Mouse (Mus musculus): Measurements from ENCODE around the gene Pabpn1l. TPM values are rescaled to one million over a fixed set of nuclear protein-coding genes. Genes with fewer than 3 reads are reported as not detected.

Pabpn1l gene
- polyA plus RNA-seq (2014; fragmentation: Nextera tagmentation; extraction: Ambion mirVana) = not detected in 2 replicates

DNA sequence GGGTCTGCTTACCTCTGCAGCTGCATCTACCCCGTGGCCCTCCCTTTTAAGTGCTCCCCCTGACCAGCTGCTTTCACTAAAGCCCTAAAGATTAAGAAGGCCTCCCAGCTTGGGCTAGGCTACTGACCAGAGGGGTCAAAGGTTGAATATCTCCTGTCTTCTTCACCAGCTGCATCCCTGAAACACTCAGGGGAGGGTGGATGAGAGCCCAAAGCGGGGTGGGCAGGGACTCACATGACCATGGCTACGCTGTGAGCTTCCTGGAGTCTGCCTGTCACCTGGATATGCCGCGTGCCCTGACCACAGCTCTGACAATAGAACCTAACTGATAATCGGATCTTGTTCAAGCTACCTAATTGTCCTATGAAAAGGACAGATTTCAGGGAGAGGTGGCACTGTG, at the start of gene Pabpn1l:
Gene Pabpn1l (minus strand): TSS at position 13 of the 400 bp plus-strand sequence.
- no peak for ATAC-seq (ENCODE audit: insufficient number of reproducible peaks, insufficient read depth, low FRiP score, low read depth)
- 81% methylated on average over 6 of the region's 6 CpGs for WGBS

GRCm38 (mm10) chr8:122671894-122672293, 49.4 kb upstream of the Pabpn1l start:
- Histone ChIP-seq H3K9ac (ENCODE audit: low read length) (no peak overlapping the region), H3K36me3 (ENCODE audit: control insufficient read depth, insufficient read depth, low read length) (peaks cover 5% of the 10 kb centered on the region; the same call in 1 of the 2 replicates), H3K4me1 (ENCODE audit: control insufficient read depth in 2 of 2, insufficient read depth in 2 of 2, low read length in 2 of 2) (peaks cover 12 to 16% of the 10 kb centered on the region in 2 experiments), H3K9me3 (ENCODE audit: control insufficient read depth, low read length) (no peaks in the 10 kb centered on the region), H3K4me2 (ENCODE audit: low read length) (no peak overlapping the region), H3K27ac (replicated peaks in 1 of 2; ENCODE audit: control insufficient read depth in 1 of 2, insufficient read depth in 1 of 2, low read depth in 2 of 2, low read length in 2 of 2) (no peak overlapping the region), H3K4me3 (ENCODE audit: control insufficient read depth in 1 of 2, insufficient read depth in 1 of 2, low read depth in 1 of 2, low read length in 2 of 2) (no peak overlapping the region), H3K27me3 (ENCODE audit: control insufficient read depth, insufficient read depth, low read length) (peaks cover 28% of the 10 kb centered on the region)
- WGBS = 63% methylated on average over 6 of the region's 6 CpGs
- ATAC-seq (ENCODE audit: insufficient number of reproducible peaks, insufficient read depth, low FRiP score, low read depth) = no peak

More for the DNA sequence above, at the start of gene Pabpn1l:
- Histone ChIP-seq H3K27ac (replicated peaks in 1 of 2; ENCODE audit: control insufficient read depth in 1 of 2, insufficient read depth in 1 of 2, low read depth in 2 of 2, low read length in 2 of 2) (no peak within 1 kb of the TSS), H3K4me3 (ENCODE audit: control insufficient read depth in 1 of 2, insufficient read depth in 1 of 2, low read depth in 1 of 2, low read length in 2 of 2) (no peak within 1 kb of the TSS), H3K36me3 (ENCODE audit: control insufficient read depth, insufficient read depth, low read length) (no peaks in the 10 kb centered on the region), H3K9ac (ENCODE audit: low read length) (no peak within 1 kb of the TSS), H3K9me3 (ENCODE audit: control insufficient read depth, low read length) (no peaks in the 10 kb centered on the region), H3K27me3 (ENCODE audit: control insufficient read depth, insufficient read depth, low read length) (peaks cover 3% of the 10 kb centered on the region; the same call in 1 of the 2 replicates), H3K4me1 (ENCODE audit: control insufficient read depth in 2 of 2, insufficient read depth in 2 of 2, low read length in 2 of 2) (peaks cover 0 to 10% of the 10 kb centered on the region in 2 experiments; a peak in 2 of 4 replicates), H3K4me2 (ENCODE audit: low read length) (no peak within 1 kb of the TSS)

- Histone ChIP-seq H3K4me1 (ENCODE audit: control insufficient read depth in 2 of 2, insufficient read depth in 2 of 2, low read length in 2 of 2) (peaks cover 23% of the 10 kb centered on the region in 2 experiments), H3K27me3 (ENCODE audit: control insufficient read depth, insufficient read depth, low read length) (peaks cover 18% of the 10 kb centered on the region), H3K4me3 (ENCODE audit: control insufficient read depth in 1 of 2, insufficient read depth in 1 of 2, low read depth in 1 of 2, low read length in 2 of 2) (no peak overlapping the region), H3K27ac (replicated peaks in 1 of 2; ENCODE audit: control insufficient read depth in 1 of 2, insufficient read depth in 1 of 2, low read depth in 2 of 2, low read length in 2 of 2) (no peak overlapping the region), H3K9me3 (ENCODE audit: control insufficient read depth, low read length) (no peaks in the 10 kb centered on the region), H3K36me3 (ENCODE audit: control insufficient read depth, insufficient read depth, low read length) (peaks cover 5% of the 10 kb centered on the region; the same call in 1 of the 2 replicates), H3K4me2 (ENCODE audit: low read length) (no peak overlapping the region), H3K9ac (ENCODE audit: low read length) (no peak overlapping the region)
- no peak for ATAC-seq (ENCODE audit: insufficient number of reproducible peaks, insufficient read depth, low FRiP score, low read depth)
- 67% methylated on average over 3 of the region's 3 CpGs for WGBS
These were observed 48.2 kb upstream of the Pabpn1l start for GRCm38 (mm10) chr8:122670718-122671117.

- Histone ChIP-seq H3K4me2 (ENCODE audit: low read length) (no peak overlapping the region), H3K9ac (ENCODE audit: low read length) (no peak overlapping the region), H3K36me3 (ENCODE audit: control insufficient read depth, insufficient read depth, low read length) (peaks cover 5% of the 10 kb centered on the region; the same call in 1 of the 2 replicates), H3K4me3 (ENCODE audit: control insufficient read depth in 1 of 2, insufficient read depth in 1 of 2, low read depth in 1 of 2, low read length in 2 of 2) (no peak overlapping the region), H3K27ac (replicated peaks in 1 of 2; ENCODE audit: control insufficient read depth in 1 of 2, insufficient read depth in 1 of 2, low read depth in 2 of 2, low read length in 2 of 2) (no peak overlapping the region), H3K27me3 (ENCODE audit: control insufficient read depth, insufficient read depth, low read length) (peaks cover 11% of the 10 kb centered on the region), H3K4me1 (ENCODE audit: control insufficient read depth in 2 of 2, insufficient read depth in 2 of 2, low read length in 2 of 2) (peaks cover 30% of the 10 kb centered on the region in 2 experiments), H3K9me3 (ENCODE audit: control insufficient read depth, low read length) (no peaks in the 10 kb centered on the region)
- WGBS = 29% methylated on average over 11 of the region's 11 CpGs
- ATAC-seq (ENCODE audit: insufficient number of reproducible peaks, insufficient read depth, low FRiP score, low read depth) = no peak
These were observed 47.5 kb upstream of the Pabpn1l start for GRCm38 (mm10) chr8:122670001-122670400.

GRCm38 (mm10) chr8:122669370-122669769, 46.8 kb upstream of the Pabpn1l start:
- peaks cover 5% of the 10 kb centered on the region; the same call in 1 of the 2 replicates for H3K36me3 ChIP-seq (ENCODE audit: control insufficient read depth, insufficient read depth, low read length)
- H3K9me3 ChIP-seq (ENCODE audit: control insufficient read depth, low read length) = no peaks in the 10 kb centered on the region
- peaks cover 32 to 37% of the 10 kb centered on the region in 2 experiments for H3K4me1 ChIP-seq (ENCODE audit: control insufficient read depth in 2 of 2, insufficient read depth in 2 of 2, low read length in 2 of 2)
- no peak overlapping the region for H3K4me2 ChIP-seq (ENCODE audit: low read length)
- H3K9ac ChIP-seq (ENCODE audit: low read length) = no peak overlapping the region
- H3K4me3 ChIP-seq (ENCODE audit: control insufficient read depth in 1 of 2, insufficient read depth in 1 of 2, low read depth in 1 of 2, low read length in 2 of 2) = no peak overlapping the region
- no peak for ATAC-seq (ENCODE audit: insufficient number of reproducible peaks, insufficient read depth, low FRiP score, low read depth)
- peaks cover 11% of the 10 kb centered on the region for H3K27me3 ChIP-seq (ENCODE audit: control insufficient read depth, insufficient read depth, low read length)
- 28% methylated on average over 5 of the region's 5 CpGs for WGBS
- no peak overlapping the region for H3K27ac ChIP-seq (replicated peaks in 1 of 2; ENCODE audit: control insufficient read depth in 1 of 2, insufficient read depth in 1 of 2, low read depth in 2 of 2, low read length in 2 of 2)

DNA sequence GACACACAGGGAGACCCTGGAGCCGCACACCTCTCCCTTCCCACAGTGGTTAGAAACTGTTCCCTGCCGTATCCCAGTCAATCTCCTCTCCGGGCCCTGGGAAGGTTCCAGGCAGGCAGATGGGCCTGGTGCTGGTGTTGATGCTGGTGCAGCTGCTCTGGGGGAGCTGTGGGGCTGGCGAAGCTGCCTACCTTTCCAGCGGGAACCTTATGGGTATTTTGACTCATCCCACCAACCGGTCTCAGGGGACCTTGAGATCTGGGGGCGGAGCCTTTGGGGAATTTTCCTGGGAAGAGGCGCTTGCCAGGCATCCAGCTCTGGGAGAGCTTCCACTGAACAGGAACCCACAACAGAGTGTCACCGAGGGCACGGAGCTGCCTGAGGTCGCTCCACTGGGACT, 45.3 kb upstream of the Pabpn1l start:
- 70% methylated on average over 11 of the region's 11 CpGs for WGBS
- H3K9me3 ChIP-seq (ENCODE audit: control insufficient read depth, low read length) = no peaks in the 10 kb centered on the region
- H3K27me3 ChIP-seq (ENCODE audit: control insufficient read depth, insufficient read depth, low read length) = peaks cover 4% of the 10 kb centered on the region; the same call in 1 of the 2 replicates
- H3K27ac ChIP-seq (replicated peaks in 1 of 2; ENCODE audit: control insufficient read depth in 1 of 2, insufficient read depth in 1 of 2, low read depth in 2 of 2, low read length in 2 of 2) = no peak overlapping the region
- H3K4me1 ChIP-seq (ENCODE audit: control insufficient read depth in 2 of 2, insufficient read depth in 2 of 2, low read length in 2 of 2) = peaks cover 33 to 40% of the 10 kb centered on the region in 2 experiments
- no peak overlapping the region for H3K4me2 ChIP-seq (ENCODE audit: low read length)
- H3K36me3 ChIP-seq (ENCODE audit: control insufficient read depth, insufficient read depth, low read length) = peaks cover 3% of the 10 kb centered on the region; the same call in 1 of the 2 replicates
- ATAC-seq (ENCODE audit: insufficient number of reproducible peaks, insufficient read depth, low FRiP score, low read depth) = no peak
- H3K4me3 ChIP-seq (ENCODE audit: control insufficient read depth in 1 of 2, insufficient read depth in 1 of 2, low read depth in 1 of 2, low read length in 2 of 2) = no peak overlapping the region
- H3K9ac ChIP-seq (ENCODE audit: low read length) = no peak overlapping the region

GRCm38 (mm10) chr8:122666827-122667226, 44.3 kb upstream of the Pabpn1l start:
- Histone ChIP-seq H3K36me3 (ENCODE audit: control insufficient read depth, insufficient read depth, low read length) (no peaks in the 10 kb centered on the region), H3K4me3 (ENCODE audit: control insufficient read depth in 1 of 2, insufficient read depth in 1 of 2, low read depth in 1 of 2, low read length in 2 of 2) (no peak overlapping the region), H3K9me3 (ENCODE audit: control insufficient read depth, low read length) (no peaks in the 10 kb centered on the region), H3K27ac (replicated peaks in 1 of 2; ENCODE audit: control insufficient read depth in 1 of 2, insufficient read depth in 1 of 2, low read depth in 2 of 2, low read length in 2 of 2) (peak overlapping the region; percentile 28 to 82), H3K4me2 (ENCODE audit: low read length) (no peak overlapping the region; the same call in 1 of the 2 replicates), H3K27me3 (ENCODE audit: control insufficient read depth, insufficient read depth, low read length) (no peaks in the 10 kb centered on the region), H3K4me1 (ENCODE audit: control insufficient read depth in 2 of 2, insufficient read depth in 2 of 2, low read length in 2 of 2) (peaks cover 33 to 44% of the 10 kb centered on the region in 2 experiments), H3K9ac (ENCODE audit: low read length) (no peak overlapping the region)
- 49% methylated on average over 12 of the region's 12 CpGs for WGBS
- no peak for ATAC-seq (ENCODE audit: insufficient number of reproducible peaks, insufficient read depth, low FRiP score, low read depth)

DNA sequence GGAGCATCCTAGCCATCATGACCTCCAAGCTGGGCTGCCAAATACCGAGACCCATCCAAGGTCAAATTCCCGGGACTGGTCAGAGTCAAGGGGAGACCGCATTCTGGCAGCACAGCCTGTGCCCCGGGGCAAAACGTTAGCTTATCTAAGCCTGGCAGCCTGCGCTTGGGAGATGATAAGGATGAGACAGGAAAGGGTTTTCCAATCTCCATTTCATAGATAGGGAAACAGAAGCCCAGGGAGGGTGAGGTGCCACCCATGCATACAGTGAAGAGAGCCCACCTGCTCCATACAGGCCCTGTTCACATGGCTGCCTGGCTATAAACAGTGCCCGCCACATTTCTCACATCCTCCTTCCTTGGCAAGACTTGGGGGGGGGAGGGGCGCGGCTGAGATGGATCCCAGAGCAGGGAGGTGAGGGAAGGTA, 43.8 kb upstream of the Pabpn1l start:
- Histone ChIP-seq H3K9me3 (ENCODE audit: control insufficient read depth, low read length) (no peaks in the 10 kb centered on the region), H3K4me3 (ENCODE audit: control insufficient read depth in 1 of 2, insufficient read depth in 1 of 2, low read depth in 1 of 2, low read length in 2 of 2) (no peak overlapping the region), H3K9ac (ENCODE audit: low read length) (no peak overlapping the region), H3K27ac (replicated peaks in 1 of 2; ENCODE audit: control insufficient read depth in 1 of 2, insufficient read depth in 1 of 2, low read depth in 2 of 2, low read length in 2 of 2) (peak overlapping the region; percentile 28 to 82), H3K4me2 (ENCODE audit: low read length) (peak overlapping the region; percentile 20; the same call in 1 of the 2 replicates), H3K4me1 (ENCODE audit: control insufficient read depth in 2 of 2, insufficient read depth in 2 of 2, low read length in 2 of 2) (peaks cover 37 to 48% of the 10 kb centered on the region in 2 experiments), H3K27me3 (ENCODE audit: control insufficient read depth, insufficient read depth, low read length) (no peaks in the 10 kb centered on the region), H3K36me3 (ENCODE audit: control insufficient read depth, insufficient read depth, low read length) (no peaks in the 10 kb centered on the region)
- WGBS = 6% methylated on average over 9 of the region's 9 CpGs
- no peak for ATAC-seq (ENCODE audit: insufficient number of reproducible peaks, insufficient read depth, low FRiP score, low read depth)
